Mouse (Mus musculus): ENCODE measurements around the gene Fam83f. TPM values are rescaled to one million over a fixed set of nuclear protein-coding genes. Genes with fewer than 3 reads are reported as not detected.
"Not testable (repeated sequence)": the region's sequence is repeated elsewhere in the genome, so short reads cannot be mapped to it uniquely, and the experiment has no call there.

The Fam83f gene
- total and polyA plus RNA-seq, 3 experiments, result not detected

DNA sequence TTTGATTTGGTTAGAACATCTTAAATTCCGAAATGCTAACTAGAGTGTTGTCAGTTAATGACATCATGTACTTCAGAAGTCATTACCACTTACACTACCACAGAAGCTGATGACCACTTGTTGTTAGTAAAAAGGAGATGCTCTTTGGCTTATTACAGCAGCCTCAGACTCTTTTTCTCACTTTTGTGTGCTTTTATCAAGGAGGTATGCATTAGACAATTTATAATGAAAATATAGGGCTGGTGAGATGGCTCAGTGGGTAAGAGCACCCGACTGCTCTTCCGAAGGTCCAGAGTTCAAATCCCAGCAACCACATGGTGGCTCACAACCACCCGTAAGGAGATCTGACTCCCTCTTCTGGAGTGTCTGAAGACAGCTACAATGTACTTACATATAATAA lies 64.1 kb downstream of the Fam83f start:
- not testable (repeated sequence) for H3K79me2 ChIP-seq (ENCODE audit: control insufficient read depth, insufficient read depth, low read length, poor library complexity); H3K9me3 ChIP-seq (replicated peaks; ENCODE audit: insufficient read depth, low read length); H3K4me3 ChIP-seq (ENCODE audit: control insufficient read depth in 1 of 2, insufficient read depth in 1 of 2, low read depth in 2 of 2, low read length in 2 of 2); H3K9ac ChIP-seq (ENCODE audit: control insufficient read depth, low read depth, low read length, poor library complexity, severe bottlenecking); H3K27me3 ChIP-seq (ENCODE audit: control insufficient read depth in 1 of 2, insufficient read depth in 2 of 2, low read length in 2 of 2); DNase-seq (ENCODE audit: low read depth, low spot score); H3K27ac ChIP-seq (ENCODE audit: control insufficient read depth, low read depth, low read length)
- peaks cover 15 to 16% of the 10 kb centered on the region in 2 experiments for H3K4me1 ChIP-seq (ENCODE audit: control insufficient read depth in 1 of 2, insufficient read depth in 2 of 2, low read length in 2 of 2)
- peak; percentile 82 for TF ChIP-seq TBP (IDR thresholded peaks at IDR 0.05; ENCODE audit: low read depth, low read length)
- peaks cover 0 to 23% of the 10 kb centered on the region in 2 experiments; a peak in 2 of 4 replicates for H3K36me3 ChIP-seq (ENCODE audit: control insufficient read depth in 1 of 2, insufficient read depth in 2 of 2, low read length in 2 of 2)

DNA sequence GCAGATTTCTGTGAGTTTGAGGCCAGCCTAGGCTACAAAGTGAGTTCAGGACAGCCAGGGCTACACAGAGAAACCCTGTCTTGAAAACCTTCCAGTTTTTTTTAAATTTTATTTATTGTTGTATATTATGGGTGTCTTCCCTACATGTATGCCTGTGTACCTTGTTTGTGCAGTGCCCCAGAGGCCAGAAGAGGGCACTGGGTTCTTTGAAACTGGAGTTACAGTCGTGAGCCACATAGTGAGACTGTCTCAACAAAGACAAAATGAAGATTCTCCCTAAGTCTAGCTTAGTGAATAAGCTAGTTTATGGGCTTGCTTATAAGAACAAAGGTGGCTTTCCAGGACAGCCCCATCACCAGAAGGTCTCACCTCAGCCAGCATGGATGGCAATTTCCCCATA lies 64.9 kb downstream of the Fam83f start:
- TF ChIP-seq NRF1 (IDR thresholded peaks at IDR 0.05; ENCODE audit: insufficient read depth, low read depth, low read length, poor library complexity, severe bottlenecking), result no peak
- TF ChIP-seq ELF1 (IDR thresholded peaks at IDR 0.05; ENCODE audit: low read depth, low read length), result no peak
- no peak for TF ChIP-seq E2F4 (IDR thresholded peaks at IDR 0.05; ENCODE audit: borderline replicate concordance, low read depth, low read length)
- TF ChIP-seq HCFC1 (IDR thresholded peaks at IDR 0.05; ENCODE audit: low read depth, low read length), result no peak
- TF ChIP-seq MXI1 (IDR thresholded peaks at IDR 0.05; ENCODE audit: low read depth, low read length), result no peak
- no peak for TF ChIP-seq ZNF384 (IDR thresholded peaks at IDR 0.05; ENCODE audit: low read depth, low read length)
- TF ChIP-seq CTCF (IDR thresholded peaks at IDR 0.05 in 2 of 3, conservative IDR thresholded peaks at IDR 0.05 in 1 of 3; ENCODE audit: control insufficient read depth in 1 of 3, insufficient read depth in 1 of 3, low read depth in 2 of 3, low read length in 3 of 3, poor library complexity in 1 of 3, severe bottlenecking in 1 of 3), result peak in 2 of 3 experiments; percentile 39 to 55; a peak in 4 of 6 replicates
- TF ChIP-seq MYC (IDR thresholded peaks at IDR 0.05; ENCODE audit: low read depth, low read length), result no peak
- TF ChIP-seq BHLHE40 (IDR thresholded peaks at IDR 0.05; ENCODE audit: borderline replicate concordance, low read depth, low read length), result no peak
- TF ChIP-seq ZMIZ1 (IDR thresholded peaks at IDR 0.05; ENCODE audit: low read depth, low read length), result no peak
- no peak for TF ChIP-seq POLR2A (IDR thresholded peaks at IDR 0.05; ENCODE audit: control insufficient read depth in 1 of 2, insufficient read depth in 1 of 2, low read depth in 1 of 2, low read length in 2 of 2, poor library complexity in 1 of 2)
- TF ChIP-seq RAD21 (IDR thresholded peaks at IDR 0.05; ENCODE audit: low read depth, low read length), result peak; percentile 57
- TF ChIP-seq CHD1 (IDR thresholded peaks at IDR 0.05; ENCODE audit: low read depth, low read length), result no peak
- TF ChIP-seq GATA1 (IDR thresholded peaks at IDR 0.05; ENCODE audit: low read depth, low read length), result no peak
- no peak for TF ChIP-seq TCF12 (IDR thresholded peaks at IDR 0.05; ENCODE audit: low read depth, low read length)
- TF ChIP-seq SMC3 (IDR thresholded peaks at IDR 0.05; ENCODE audit: low read depth, low read length), result peak; percentile 62
- peak; percentile 52 for TF ChIP-seq ZC3H11A (IDR thresholded peaks at IDR 0.05; ENCODE audit: low read depth, low read length)
- no peak for TF ChIP-seq NELFE (IDR thresholded peaks at IDR 0.05; ENCODE audit: low read depth, low read length)
- TF ChIP-seq MAX (IDR thresholded peaks at IDR 0.05; ENCODE audit: low read length), result no peak
- no peak for TF ChIP-seq EP300 (IDR thresholded peaks at IDR 0.05; ENCODE audit: low read depth in 1 of 2, low read length in 2 of 2)
- TF ChIP-seq POLR2AphosphoS5 (IDR thresholded peaks at IDR 0.05; ENCODE audit: borderline replicate concordance, low read depth, low read length), result no peak
- no peak for TF ChIP-seq MEF2A (IDR thresholded peaks at IDR 0.05; ENCODE audit: extremely low read depth, insufficient replicate concordance, low read depth, low read length, poor library complexity, severe bottlenecking)
- no peak for TF ChIP-seq KAT2A (conservative IDR thresholded peaks at IDR 0.05; ENCODE audit: low read depth, low read length)
- no peak for TF ChIP-seq GABPA (IDR thresholded peaks at IDR 0.05; ENCODE audit: low read depth, low read length)
- TF ChIP-seq USF2 (IDR thresholded peaks at IDR 0.05; ENCODE audit: borderline replicate concordance in 1 of 2, insufficient read depth in 1 of 2, low read depth in 1 of 2, low read length in 2 of 2), result no peak
- TF ChIP-seq JUND (IDR thresholded peaks at IDR 0.05; ENCODE audit: low read depth, low read length), result no peak
- TF ChIP-seq ZKSCAN1 (IDR thresholded peaks at IDR 0.05; ENCODE audit: low read depth, low read length), result no peak
- TF ChIP-seq MAZ (IDR thresholded peaks at IDR 0.05; ENCODE audit: low read depth, low read length), result no peak
- TF ChIP-seq USF1 (IDR thresholded peaks at IDR 0.05; ENCODE audit: low read depth, low read length), result no peak
- no peak overlapping the region for H3K27ac ChIP-seq (ENCODE audit: control insufficient read depth, low read depth, low read length)
- peaks cover 0 to 18% of the 10 kb centered on the region in 2 experiments; a peak in 2 of 4 replicates for H3K36me3 ChIP-seq (ENCODE audit: control insufficient read depth in 1 of 2, insufficient read depth in 2 of 2, low read length in 2 of 2)
- H3K4me3 ChIP-seq (ENCODE audit: control insufficient read depth in 1 of 2, insufficient read depth in 1 of 2, low read depth in 2 of 2, low read length in 2 of 2), result no peak overlapping the region
- peaks cover 12 to 13% of the 10 kb centered on the region in 2 experiments for H3K4me1 ChIP-seq (ENCODE audit: control insufficient read depth in 1 of 2, insufficient read depth in 2 of 2, low read length in 2 of 2)
- no peak overlapping the region for H3K9ac ChIP-seq (ENCODE audit: control insufficient read depth, low read depth, low read length, poor library complexity, severe bottlenecking)
- no peak for DNase-seq (ENCODE audit: low read depth, low spot score)
- H3K27me3 ChIP-seq (ENCODE audit: control insufficient read depth in 1 of 2, insufficient read depth in 2 of 2, low read length in 2 of 2), result no peaks in the 10 kb centered on the region
- H3K9me3 ChIP-seq (replicated peaks; ENCODE audit: insufficient read depth, low read length), result no peaks in the 10 kb centered on the region
- no peaks in the 10 kb centered on the region for H3K79me2 ChIP-seq (ENCODE audit: control insufficient read depth, insufficient read depth, low read length, poor library complexity)

All from MEL (cell line).